Mouse (Mus musculus) liver, postnatal 0 days (tissue): Measurements from ENCODE around the gene Bbs9. TPM values are rescaled to one million over a fixed set of nuclear protein-coding genes. Genes with fewer than 3 reads are reported as not detected.

Experiments
- ATAC-seq: fragments of 200-750 bp; cut with Nextera tagmentation; 2 replicates; pipeline ENCODE4 v1.8.0; 2017; ENCODE audit warnings: mild to moderate bottlenecking, moderate library complexity
- DNase-seq: peaks from one replicate; pipeline ENCODE4 v3.0.0-alpha.2; 2016
- H3K27ac ChIP-seq: fragments of 300-500 bp; sonication (generic); 2 replicates; pipeline ENCODE4 v1.5.1; 2014; ENCODE audit warnings: antibody characterized with exemption, moderate library complexity, mild to moderate bottlenecking, low read depth
- H3K27me3 ChIP-seq: fragments of 300-500 bp; sonication (generic); 2 replicates; pipeline ENCODE4 v1.6.1; 2014; ENCODE audit warnings: low read length, control low read depth, mixed read lengths; ENCODE audit not compliant: insufficient read depth
- H3K36me3 ChIP-seq: fragments of 300-500 bp; sonication (generic); replicated peaks from 2 replicates; pipeline ENCODE4 v1.6.1; 2014; ENCODE audit warnings: mild to moderate bottlenecking, control low read depth, low read length, moderate library complexity, mixed read lengths; ENCODE audit not compliant: insufficient read depth
- H3K4me1 ChIP-seq: fragments of 300-500 bp; sonication (generic); 2 replicates; pipeline ENCODE4 v1.6.1; 2014; ENCODE audit warnings: antibody characterized with exemption, mild to moderate bottlenecking, control low read depth; ENCODE audit not compliant: insufficient read depth
- H3K4me2 ChIP-seq: fragments of 300-500 bp; sonication (generic); 2 replicates; pipeline ENCODE4 v1.6.1; 2014; ENCODE audit warnings: low read depth, mild to moderate bottlenecking, low read length, moderate library complexity, mixed read lengths
- H3K4me3 ChIP-seq: fragments of 300-500 bp; sonication (generic); 2 replicates; pipeline ENCODE4 v1.5.1; 2014; ENCODE audit warnings: low read depth, low read length
- H3K9ac ChIP-seq: fragments of 300-500 bp; sonication (generic); replicated peaks from 2 replicates; pipeline ENCODE4 v1.6.1; 2014; ENCODE audit warnings: mild to moderate bottlenecking, moderate library complexity
- H3K9me3 ChIP-seq: fragments of 300-500 bp; sonication (generic); 2 replicates; pipeline ENCODE4 v1.6.1; 2016; ENCODE audit warnings: mild to moderate bottlenecking, control low read depth, low read length, mixed read lengths
- CTCF ChIP-seq: sonication (generic); IDR thresholded peaks from 2 replicates; pipeline ENCODE4 v1.5.1; 2016; ENCODE audit warnings: antibody characterized with exemption, low read depth
- EP300 ChIP-seq: IDR thresholded peaks from 2 replicates; pipeline ENCODE4 v1.6.1; 2016; ENCODE audit warnings: antibody characterized with exemption, low read depth, mild to moderate bottlenecking
- WGBS: fragments of 180-500 bp; shearing (Covaris S2); extraction: QIAGEN DNeasy Blood & Tissue Kit; methylation state at CpG from one replicate; pipeline ENCODE4 v1.1.7; 2014; ENCODE audit not compliant: insufficient replicate concordance; 5-methylcytosine and 5-hydroxymethylcytosine counted together
- polyA plus RNA-seq: library from polyadenylated mRNA; unstranded; fragments of >200 nt; fragmentation: Nextera tagmentation; extraction: Ambion mirVana; gene quantifications from 2 replicates; pipeline ENCODE4 v1.2.1, GENCODE M21; 2015

The Bbs9 gene
- polyA plus RNA-seq, 1 experiment from 2014 or later: 1.8 TPM

DNA sequence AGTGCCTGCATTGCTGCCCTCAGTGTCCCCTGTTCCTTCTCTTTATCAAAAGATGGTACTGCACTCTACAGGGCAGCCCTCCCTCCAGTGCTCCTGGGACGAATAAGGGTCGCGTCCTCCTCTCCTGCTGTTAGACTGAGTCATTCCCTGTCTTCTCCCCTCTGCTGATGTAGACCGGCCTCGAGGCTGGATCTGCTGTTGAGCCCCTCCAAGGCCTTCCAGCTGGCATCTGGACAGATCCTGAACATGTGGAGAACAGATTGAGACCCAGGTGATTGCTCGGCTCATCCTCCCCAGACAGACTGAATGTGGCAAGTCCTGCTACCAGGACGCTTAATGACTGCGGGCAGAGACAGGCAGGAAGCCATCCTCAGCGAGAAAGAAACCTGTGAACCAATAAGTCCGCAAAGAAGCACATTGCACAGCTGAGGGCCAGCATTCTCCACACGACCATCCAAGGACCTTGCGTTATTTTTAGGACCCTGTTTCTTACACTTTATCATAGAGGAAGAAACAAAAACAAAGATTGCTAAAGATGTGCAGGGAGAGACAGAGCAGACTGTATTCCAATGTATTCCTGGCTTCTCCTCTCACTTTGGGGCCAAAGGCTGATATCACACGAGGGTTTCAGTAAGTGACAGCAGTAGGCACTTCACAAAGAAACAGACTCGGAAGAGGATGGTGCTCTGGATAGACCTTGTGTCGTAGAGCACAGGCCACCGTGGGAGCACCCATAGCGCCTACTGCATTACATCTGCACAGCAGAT, 275.4 kb downstream of the Bbs9 start:
- Histone ChIP-seq H3K27me3 (no peaks in the 10 kb centered on the region), H3K36me3 (no peaks in the 10 kb centered on the region), H3K9me3 (no peaks in the 10 kb centered on the region), H3K4me1 (no peaks in the 10 kb centered on the region), H3K9ac (no peak overlapping the region), H3K4me3 (no peak overlapping the region), H3K4me2 (no peak overlapping the region), H3K27ac (no peak overlapping the region)
- no peak for DNase-seq
- TF ChIP-seq CTCF (no peak), EP300 (no peak)
- ATAC-seq: no peak
- 76% methylated on average over 17 of the region's 17 CpGs for WGBS

DNA sequence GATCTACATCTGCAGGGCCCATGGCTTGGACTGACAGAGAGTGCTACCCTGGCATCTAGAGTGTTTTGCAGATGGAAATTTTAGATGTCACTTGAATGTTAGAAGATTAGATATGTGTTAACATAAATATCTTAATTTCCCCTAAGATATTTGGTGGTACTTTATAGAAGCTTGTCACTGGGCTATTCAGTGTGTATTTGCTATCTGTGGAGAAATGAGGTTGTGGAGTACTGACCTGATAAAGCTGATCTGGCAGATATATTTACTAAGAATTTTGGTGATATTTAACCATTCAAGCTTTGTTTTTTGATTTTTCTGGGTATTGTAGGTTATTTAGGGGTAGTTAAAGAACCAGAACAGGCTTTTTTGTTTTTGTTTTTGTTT, 276.0 kb downstream of the Bbs9 start:
- H3K4me2 ChIP-seq: no peak overlapping the region
- no peak overlapping the region for H3K4me3 ChIP-seq
- no peaks in the 10 kb centered on the region for H3K36me3 ChIP-seq
- no peaks in the 10 kb centered on the region for H3K9me3 ChIP-seq
- ATAC-seq: no peak
- no peak overlapping the region for H3K27ac ChIP-seq
- no peak for DNase-seq
- no peak overlapping the region for H3K9ac ChIP-seq
- TF ChIP-seq EP300: no peak
- TF ChIP-seq CTCF: no peak
- H3K27me3 ChIP-seq: no peaks in the 10 kb centered on the region
- no peaks in the 10 kb centered on the region for H3K4me1 ChIP-seq

DNA sequence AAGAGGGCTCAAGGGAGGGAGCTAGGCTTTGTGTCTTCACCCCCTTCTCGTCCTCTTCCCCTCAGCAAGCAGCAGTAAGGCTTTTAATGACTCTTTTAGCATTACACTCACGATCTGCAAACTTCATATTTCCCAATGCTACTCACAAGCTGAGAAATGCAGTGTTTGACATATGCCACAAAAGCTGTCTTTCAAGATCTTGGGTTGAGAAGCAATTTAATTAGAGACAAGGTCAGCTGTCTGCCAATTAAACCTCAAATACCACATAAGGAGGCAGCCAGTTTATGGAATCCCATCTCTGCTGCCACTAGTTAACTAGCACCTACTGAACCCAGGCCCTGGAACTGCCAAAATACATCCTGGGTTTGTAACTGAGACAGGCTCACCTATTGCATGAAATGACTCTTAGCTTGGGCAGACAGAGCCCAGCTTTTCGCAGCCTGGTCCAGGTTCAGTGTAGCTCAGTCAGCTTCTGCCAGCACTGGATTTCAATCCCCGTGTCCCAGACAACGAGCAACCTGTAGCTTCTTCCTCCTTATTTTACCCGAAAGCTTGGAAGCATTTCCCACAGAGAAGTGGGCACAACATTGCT, 278.7 kb downstream of the Bbs9 start:
- H3K27me3 ChIP-seq: no peaks in the 10 kb centered on the region
- DNase-seq (no peak), ATAC-seq (no peak)
- H3K4me2 ChIP-seq: no peak overlapping the region
- WGBS: 72% methylated on average over 6 of the region's 6 CpGs
- no peak overlapping the region for H3K9ac ChIP-seq
- no peaks in the 10 kb centered on the region for H3K4me1 ChIP-seq
- H3K27ac ChIP-seq: no peak overlapping the region
- TF ChIP-seq EP300: no peak
- no peak for TF ChIP-seq CTCF
- H3K4me3 ChIP-seq: no peak overlapping the region
- no peaks in the 10 kb centered on the region for H3K9me3 ChIP-seq
- no peaks in the 10 kb centered on the region for H3K36me3 ChIP-seq

DNA sequence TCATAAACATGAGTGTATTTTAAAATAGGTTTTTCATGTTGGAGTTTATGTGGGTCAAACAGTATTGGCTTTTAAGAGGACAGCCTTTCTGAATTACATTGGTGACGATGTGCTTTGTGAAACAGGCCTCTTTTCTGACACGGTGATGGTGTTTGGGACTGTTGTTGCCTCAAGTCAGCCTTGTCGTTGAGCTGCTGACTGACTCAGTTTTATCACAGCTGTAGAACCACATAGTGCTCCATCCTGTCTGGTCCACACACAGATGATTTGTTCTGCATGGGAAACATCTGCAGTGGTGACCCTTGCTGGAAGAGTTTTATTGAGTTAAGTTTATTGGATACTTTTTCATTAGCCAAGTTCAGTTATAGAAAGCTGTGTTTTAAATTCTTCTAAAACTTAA, 283.0 kb downstream of the Bbs9 start:
- H3K36me3 ChIP-seq: no peaks in the 10 kb centered on the region
- no peak for ATAC-seq
- H3K27ac ChIP-seq: no peak overlapping the region
- TF ChIP-seq EP300 (no peak), CTCF (no peak)
- no peaks in the 10 kb centered on the region for H3K9me3 ChIP-seq
- DNase-seq: no peak
- no peak overlapping the region for H3K9ac ChIP-seq
- no peak overlapping the region for H3K4me3 ChIP-seq
- 69% methylated on average over 3 of the region's 3 CpGs for WGBS
- H3K4me1 ChIP-seq: no peaks in the 10 kb centered on the region
- no peaks in the 10 kb centered on the region for H3K27me3 ChIP-seq
- no peak overlapping the region for H3K4me2 ChIP-seq

DNA sequence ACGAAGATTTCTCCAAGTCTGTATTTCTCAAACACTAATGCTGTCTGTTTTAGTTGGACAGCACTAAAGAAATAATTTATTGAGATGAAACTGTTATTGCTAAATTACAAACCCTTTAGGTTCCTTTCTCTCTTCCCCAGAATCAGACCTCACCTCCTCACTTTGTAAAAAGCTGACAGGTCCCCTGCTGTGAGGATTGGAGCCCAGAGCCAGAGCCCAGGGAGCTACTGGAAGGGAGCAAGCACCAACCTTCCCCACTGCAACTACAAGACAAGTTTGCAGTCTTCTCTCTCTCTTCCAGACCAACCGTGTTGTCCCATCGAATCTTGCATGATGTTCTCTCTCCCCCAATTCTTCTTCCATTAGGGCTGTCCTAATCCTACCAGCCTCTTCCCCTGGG, 283.7 kb downstream of the Bbs9 start:
- no peak for ATAC-seq
- Histone ChIP-seq H3K4me1 (no peaks in the 10 kb centered on the region), H3K27ac (no peak overlapping the region), H3K36me3 (no peaks in the 10 kb centered on the region), H3K4me3 (no peak overlapping the region), H3K9me3 (no peaks in the 10 kb centered on the region), H3K9ac (no peak overlapping the region), H3K4me2 (no peak overlapping the region), H3K27me3 (no peaks in the 10 kb centered on the region)
- 60% methylated on average over 3 of the region's 3 CpGs for WGBS
- DNase-seq: no peak
- TF ChIP-seq CTCF: no peak
- TF ChIP-seq EP300: no peak

DNA sequence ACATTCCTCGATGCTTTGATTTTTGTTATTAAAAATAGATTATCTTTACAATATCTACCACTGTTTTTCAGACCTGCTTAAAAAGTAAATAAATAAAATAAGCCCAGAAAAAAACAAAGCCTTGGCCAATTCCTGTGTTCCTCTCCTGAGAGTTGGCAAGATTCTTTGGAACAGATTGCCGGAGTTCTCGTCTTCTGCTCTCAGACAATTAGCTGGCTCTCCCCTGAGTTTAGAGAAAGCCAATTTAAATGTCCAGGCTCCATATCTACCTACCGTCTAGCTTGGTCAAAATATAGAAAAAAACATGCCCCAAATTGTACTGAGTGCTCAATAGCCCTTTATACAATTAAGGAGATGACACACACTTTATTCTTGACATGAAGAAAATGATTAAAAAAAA, 284.9 kb downstream of the Bbs9 start:
- no peak overlapping the region for H3K27ac ChIP-seq
- H3K27me3 ChIP-seq: no peaks in the 10 kb centered on the region
- no peak overlapping the region for H3K4me2 ChIP-seq
- DNase-seq (no peak), ATAC-seq (no peak)
- H3K36me3 ChIP-seq: no peaks in the 10 kb centered on the region
- TF ChIP-seq EP300: no peak
- TF ChIP-seq CTCF: no peak
- H3K9me3 ChIP-seq: no peaks in the 10 kb centered on the region
- WGBS: 85% methylated on average over 4 of the region's 4 CpGs
- H3K4me3 ChIP-seq: no peak overlapping the region
- no peaks in the 10 kb centered on the region for H3K4me1 ChIP-seq
- no peak overlapping the region for H3K9ac ChIP-seq

DNA sequence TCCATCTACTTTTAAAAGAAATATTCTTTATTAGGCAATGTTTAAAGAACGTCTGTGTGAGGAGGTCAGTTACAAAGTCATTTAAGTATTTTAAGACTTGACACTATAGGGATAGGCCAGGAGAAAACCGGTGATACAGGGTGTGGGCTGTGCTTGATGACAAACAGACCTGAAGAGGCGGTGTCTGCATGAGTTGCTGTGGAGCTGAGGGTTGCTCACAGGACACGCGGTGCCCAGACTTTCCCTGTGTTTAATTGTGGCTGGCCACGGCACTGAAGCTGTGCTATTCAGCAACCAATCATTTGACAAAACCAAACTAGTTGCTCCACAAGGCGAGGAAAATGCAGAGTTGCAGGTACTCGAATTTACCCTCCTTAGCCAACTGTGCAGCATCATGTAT, 286.0 kb downstream of the Bbs9 start:
- no peaks in the 10 kb centered on the region for H3K9me3 ChIP-seq
- no peak overlapping the region for H3K4me3 ChIP-seq
- DNase-seq (no peak), ATAC-seq (no peak)
- WGBS: 86% methylated on average over 8 of the region's 8 CpGs
- TF ChIP-seq CTCF (no peak), EP300 (no peak)
- no peak overlapping the region for H3K4me2 ChIP-seq
- no peak overlapping the region for H3K9ac ChIP-seq
- H3K36me3 ChIP-seq: no peaks in the 10 kb centered on the region
- no peaks in the 10 kb centered on the region for H3K27me3 ChIP-seq
- no peaks in the 10 kb centered on the region for H3K4me1 ChIP-seq
- no peak overlapping the region for H3K27ac ChIP-seq
